Mouse (Mus musculus): ENCODE data around the gene A630095N17Rik. TPM values are rescaled to one million over a fixed set of nuclear protein-coding genes. Genes with fewer than 3 reads are reported as not detected.
"Not testable (repeated sequence)": the region's sequence is repeated elsewhere in the genome, so short reads cannot be mapped to it uniquely, and the experiment has no call there.

A630095N17Rik gene
- polyA plus RNA-seq, 1 experiment: not detected

DNA sequence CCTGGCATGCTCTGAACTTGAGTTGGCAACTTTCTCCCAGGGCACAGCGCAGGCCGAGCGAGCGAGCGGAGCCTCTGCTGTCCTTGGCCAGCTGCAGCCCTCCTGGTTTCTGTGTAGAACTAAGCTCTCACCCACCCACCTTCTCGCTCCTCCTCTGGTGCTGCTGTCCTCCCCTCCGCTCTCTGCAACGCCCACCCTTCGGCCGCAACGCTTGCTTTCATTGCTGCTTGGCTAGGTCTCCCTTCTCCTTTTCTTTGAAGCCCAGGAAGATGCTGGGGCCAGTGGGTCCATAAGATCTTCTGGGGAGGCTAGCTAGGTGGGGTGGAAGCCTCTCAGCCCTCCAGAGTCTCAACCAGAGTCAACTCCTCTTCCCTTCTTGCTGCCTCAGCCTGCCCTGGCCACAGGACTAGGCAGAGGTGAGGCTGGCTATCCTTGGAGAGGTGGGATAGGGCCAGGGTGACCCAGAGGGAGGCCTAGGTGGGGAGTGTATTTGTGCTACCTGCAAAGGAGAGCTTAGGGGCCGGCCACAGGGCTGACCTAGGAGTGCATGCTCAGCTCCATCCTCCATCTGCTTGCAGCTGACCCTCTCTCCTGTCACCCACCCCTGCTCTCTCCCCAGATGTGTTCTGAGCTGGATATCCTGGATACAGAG lies 12.4 kb upstream of the A630095N17Rik start:
- H3K4me3 ChIP-seq (ENCODE audit: insufficient read depth, low read length): no peak overlapping the region
- TF ChIP-seq CTCF (IDR thresholded peaks at IDR 0.05; ENCODE audit: borderline replicate concordance, insufficient read depth, low read length): no peak
- no peak for TF ChIP-seq POLR2A (IDR thresholded peaks at IDR 0.05; ENCODE audit: low read depth, low read length)
- peaks cover 12% of the 10 kb centered on the region for H3K4me1 ChIP-seq (ENCODE audit: control insufficient read depth, insufficient read depth, low read length)
- H3K27ac ChIP-seq (ENCODE audit: insufficient read depth, low read length): no peak overlapping the region

GRCm38 (mm10) chr1:75243411-75243810 lies 11.5 kb upstream of the A630095N17Rik start:
- TF ChIP-seq POLR2A (IDR thresholded peaks at IDR 0.05; ENCODE audit: low read depth, low read length) (no peak), CTCF (IDR thresholded peaks at IDR 0.05; ENCODE audit: borderline replicate concordance, insufficient read depth, low read length) (no peak)
- H3K4me3 ChIP-seq (ENCODE audit: insufficient read depth, low read length): no peak overlapping the region
- H3K4me1 ChIP-seq (ENCODE audit: control insufficient read depth, insufficient read depth, low read length): peaks cover 9% of the 10 kb centered on the region
- no peak overlapping the region for H3K27ac ChIP-seq (ENCODE audit: insufficient read depth, low read length)

DNA sequence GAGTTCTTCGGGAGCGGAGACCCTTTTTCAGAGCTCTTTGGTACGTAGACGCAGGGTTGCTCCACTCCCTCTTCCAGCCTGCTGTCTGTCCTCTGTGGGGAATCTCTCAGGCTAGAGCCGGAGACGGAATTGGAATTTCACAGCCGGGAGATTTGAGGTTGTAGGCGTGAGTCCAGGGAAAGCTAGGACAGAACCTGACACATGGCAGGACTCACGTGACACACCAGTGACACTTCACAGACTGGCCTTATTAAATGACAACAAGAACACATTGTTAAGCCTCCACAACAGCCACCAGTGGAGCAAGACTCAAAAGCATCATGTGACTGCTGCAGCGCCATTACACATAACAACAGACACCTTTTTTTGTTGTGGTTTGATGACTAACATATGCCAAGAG lies 7.7 kb upstream of the A630095N17Rik start:
- TF ChIP-seq POLR2A (IDR thresholded peaks at IDR 0.05; ENCODE audit: low read depth, low read length) (no peak), CTCF (IDR thresholded peaks at IDR 0.05; ENCODE audit: borderline replicate concordance, insufficient read depth, low read length) (no peak)
- no peak overlapping the region for H3K4me3 ChIP-seq (ENCODE audit: insufficient read depth, low read length)
- H3K4me1 ChIP-seq (ENCODE audit: control insufficient read depth, insufficient read depth, low read length): peaks cover 2% of the 10 kb centered on the region; the same call in 1 of the 2 replicates
- no peak overlapping the region for H3K27ac ChIP-seq (ENCODE audit: insufficient read depth, low read length)

DNA sequence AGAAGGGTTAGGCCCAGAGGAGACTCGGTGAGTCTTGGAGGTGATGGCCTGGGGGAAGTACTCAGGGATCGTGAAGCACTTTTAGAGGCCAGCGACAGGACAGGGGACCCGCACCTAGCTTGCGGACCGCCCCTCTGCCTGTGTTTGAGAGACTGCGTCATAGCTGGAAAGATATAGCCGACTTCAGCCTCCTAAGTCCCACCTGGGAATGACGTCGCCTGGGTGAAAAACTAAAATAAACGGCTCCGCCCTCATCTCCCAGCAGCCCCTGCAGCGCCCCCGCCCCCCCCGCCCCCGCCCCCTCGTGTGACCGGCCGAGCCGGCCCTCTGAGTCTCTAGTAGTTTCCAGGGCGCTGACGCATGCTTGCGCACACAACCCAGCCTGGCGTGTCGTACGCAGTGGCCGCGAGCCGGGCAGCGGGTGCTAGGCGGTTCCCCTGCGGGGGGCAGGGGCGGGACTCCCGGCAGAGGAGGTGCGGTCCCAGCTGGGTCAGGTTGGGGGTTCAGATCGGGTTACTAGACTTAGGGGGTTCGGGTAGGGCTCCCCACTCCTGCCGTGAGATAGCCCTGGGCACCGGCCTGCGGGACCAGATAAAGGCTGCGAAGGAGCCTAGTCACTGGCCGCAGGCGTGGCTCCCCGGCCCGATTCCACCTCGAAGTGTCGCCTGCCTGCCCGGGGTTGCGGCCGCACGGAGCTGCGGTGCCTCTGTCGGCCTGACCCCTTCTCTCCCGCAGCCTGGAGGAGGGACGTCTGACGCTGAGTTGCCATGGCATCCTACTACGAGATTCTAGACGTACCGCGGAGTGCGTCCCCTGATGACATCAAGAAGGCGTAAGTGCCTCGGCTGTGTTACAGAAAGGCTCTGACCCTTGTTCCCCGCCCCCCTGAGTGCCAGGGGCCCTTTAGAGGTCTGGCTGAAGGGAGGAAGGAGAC lies 4.5 kb upstream of the A630095N17Rik start, which contains the start of gene Dnajb2:
Gene Dnajb2 (plus strand): TSS at position 290 of the 934 bp plus-strand sequence.
- H3K4me3 ChIP-seq (ENCODE audit: insufficient read depth, low read length): peak within 1 kb of the TSS; percentile 68
- no peak for TF ChIP-seq CTCF (IDR thresholded peaks at IDR 0.05; ENCODE audit: borderline replicate concordance, insufficient read depth, low read length)
- peak; percentile 69 for TF ChIP-seq POLR2A (IDR thresholded peaks at IDR 0.05; ENCODE audit: low read depth, low read length)
- peaks cover 2% of the 10 kb centered on the region; the same call in 1 of the 2 replicates for H3K4me1 ChIP-seq (ENCODE audit: control insufficient read depth, insufficient read depth, low read length)
- H3K27ac ChIP-seq (ENCODE audit: insufficient read depth, low read length): peak within 1 kb of the TSS; percentile 69

GRCm38 (mm10) chr1:75234606-75235005 lies 2.7 kb upstream of the A630095N17Rik start:
- no peak for TF ChIP-seq CTCF (IDR thresholded peaks at IDR 0.05; ENCODE audit: borderline replicate concordance, insufficient read depth, low read length)
- TF ChIP-seq POLR2A (IDR thresholded peaks at IDR 0.05; ENCODE audit: low read depth, low read length): no peak

GRCm38 (mm10) chr1:75232489-75232888 lies 587 bp upstream of the A630095N17Rik start:
- H3K4me3 ChIP-seq (ENCODE audit: insufficient read depth, low read length); H3K4me1 ChIP-seq (ENCODE audit: control insufficient read depth, insufficient read depth, low read length); H3K27ac ChIP-seq (ENCODE audit: insufficient read depth, low read length): not testable (repeated sequence)

More at GRCm38 (mm10) chr1:75234606-75235005, 2.7 kb upstream of the A630095N17Rik start:
- no peak overlapping the region for H3K4me3 ChIP-seq (ENCODE audit: insufficient read depth, low read length)
- H3K4me1 ChIP-seq (ENCODE audit: control insufficient read depth, insufficient read depth, low read length): peaks cover 2% of the 10 kb centered on the region
- no peak overlapping the region for H3K27ac ChIP-seq (ENCODE audit: insufficient read depth, low read length)

DNA sequence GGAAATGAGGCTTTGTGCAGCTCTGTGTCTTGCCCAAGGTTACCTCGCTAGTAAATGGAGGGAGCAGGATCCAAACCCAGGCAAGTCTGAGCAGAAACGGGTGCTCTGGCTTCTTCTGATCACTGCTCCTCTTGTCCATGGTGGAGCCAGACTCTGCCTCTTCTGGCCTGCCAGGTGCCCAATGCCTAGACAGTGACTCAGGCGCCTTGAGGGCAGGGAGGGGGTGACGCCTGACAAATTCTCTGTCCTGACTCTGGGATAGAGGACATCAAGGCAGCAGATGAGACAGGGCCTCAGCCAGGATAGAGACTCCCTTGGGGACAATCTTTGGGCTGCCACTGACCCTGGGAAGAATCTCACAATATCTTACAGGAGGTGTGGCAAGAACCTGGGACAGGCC lies 678 bp downstream of the A630095N17Rik start:
- TF ChIP-seq CTCF (IDR thresholded peaks at IDR 0.05; ENCODE audit: borderline replicate concordance, insufficient read depth, low read length): no peak
- TF ChIP-seq POLR2A (IDR thresholded peaks at IDR 0.05; ENCODE audit: low read depth, low read length): no peak
- H3K27ac ChIP-seq (ENCODE audit: insufficient read depth, low read length): no peak overlapping the region
- peaks cover 2% of the 10 kb centered on the region; the same call in 1 of the 2 replicates for H3K4me1 ChIP-seq (ENCODE audit: control insufficient read depth, insufficient read depth, low read length)

DNA sequence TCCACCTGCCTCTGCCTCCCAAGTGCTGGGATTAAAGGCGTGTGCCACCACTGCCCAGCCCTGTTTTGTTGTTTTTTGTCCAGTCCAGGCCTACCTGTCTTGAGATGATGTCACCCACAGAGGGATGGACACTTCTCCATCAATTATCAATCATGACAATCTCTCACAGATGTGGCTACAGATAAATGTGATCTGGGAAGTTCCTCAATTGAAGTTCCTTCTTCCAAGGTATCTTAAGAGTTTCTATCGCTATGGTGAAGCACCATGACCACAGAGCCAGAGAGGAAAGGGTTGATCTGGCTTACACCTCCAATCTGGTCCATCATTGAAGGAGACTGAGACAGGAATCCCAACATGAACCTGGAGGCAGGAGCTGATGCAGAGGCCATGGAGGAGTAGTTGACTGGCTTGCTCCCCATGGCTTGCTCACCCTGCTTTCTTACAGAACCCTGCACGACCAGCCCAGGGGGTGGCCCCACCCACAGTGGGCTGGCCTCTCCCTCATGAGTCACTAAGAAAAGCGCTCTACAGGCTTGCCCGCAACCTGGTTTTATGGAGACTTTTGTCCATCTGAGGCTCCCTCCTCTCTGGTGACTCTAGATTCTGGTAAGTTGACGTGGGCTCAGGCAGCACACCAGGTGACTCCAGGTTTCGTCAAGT lies 1.4 kb downstream of the A630095N17Rik start:
- TF ChIP-seq CTCF (IDR thresholded peaks at IDR 0.05; ENCODE audit: borderline replicate concordance, insufficient read depth, low read length) (no peak), POLR2A (IDR thresholded peaks at IDR 0.05; ENCODE audit: low read depth, low read length) (no peak)
- H3K4me1 ChIP-seq (ENCODE audit: control insufficient read depth, insufficient read depth, low read length): peaks cover 2% of the 10 kb centered on the region; the same call in 1 of the 2 replicates
- H3K27ac ChIP-seq (ENCODE audit: insufficient read depth, low read length): no peak overlapping the region
- H3K4me3 ChIP-seq (ENCODE audit: insufficient read depth, low read length): no peak overlapping the region

More for the DNA sequence above, 678 bp downstream of the A630095N17Rik start:
- no peak overlapping the region for H3K4me3 ChIP-seq (ENCODE audit: insufficient read depth, low read length)

DNA sequence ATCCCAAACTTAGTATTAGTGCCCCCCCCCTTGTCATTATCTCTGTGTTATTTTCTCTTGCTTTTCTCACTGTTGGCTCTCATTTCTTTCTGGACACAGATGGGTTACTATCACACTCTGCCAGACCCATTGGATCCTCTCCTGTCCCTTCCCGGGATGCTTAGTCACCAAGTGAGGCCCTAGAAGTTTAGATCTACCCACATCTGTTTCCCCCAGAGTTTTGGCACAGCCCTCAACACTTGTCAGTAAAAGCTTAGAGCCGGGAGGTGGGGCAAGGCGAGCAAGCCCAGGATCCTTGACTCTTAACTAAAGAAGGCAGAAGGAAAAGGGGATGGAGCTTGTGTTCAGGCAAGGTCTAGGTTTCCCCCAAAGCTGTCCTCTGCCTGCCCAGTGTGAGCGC lies 2.7 kb downstream of the A630095N17Rik start:
- Histone ChIP-seq H3K27ac (ENCODE audit: insufficient read depth, low read length) (no peak overlapping the region), H3K4me1 (ENCODE audit: control insufficient read depth, insufficient read depth, low read length) (no peaks in the 10 kb centered on the region; the same call in 1 of the 2 replicates), H3K4me3 (ENCODE audit: insufficient read depth, low read length) (no peak overlapping the region)
- no peak for TF ChIP-seq POLR2A (IDR thresholded peaks at IDR 0.05; ENCODE audit: low read depth, low read length)
- TF ChIP-seq CTCF (IDR thresholded peaks at IDR 0.05; ENCODE audit: borderline replicate concordance, insufficient read depth, low read length): no peak

All from embryonic fibroblast, embryonic 13.5 days (primary cell).